Mouse (Mus musculus): Measurements from ENCODE around the gene Gna12. TPM values are rescaled to one million over a fixed set of nuclear protein-coding genes. Genes with fewer than 3 reads are reported as not detected.

Gene Gna12
- total RNA-seq, 2 experiments from 2014 or later = 21.7 to 29.8 TPM

DNA sequence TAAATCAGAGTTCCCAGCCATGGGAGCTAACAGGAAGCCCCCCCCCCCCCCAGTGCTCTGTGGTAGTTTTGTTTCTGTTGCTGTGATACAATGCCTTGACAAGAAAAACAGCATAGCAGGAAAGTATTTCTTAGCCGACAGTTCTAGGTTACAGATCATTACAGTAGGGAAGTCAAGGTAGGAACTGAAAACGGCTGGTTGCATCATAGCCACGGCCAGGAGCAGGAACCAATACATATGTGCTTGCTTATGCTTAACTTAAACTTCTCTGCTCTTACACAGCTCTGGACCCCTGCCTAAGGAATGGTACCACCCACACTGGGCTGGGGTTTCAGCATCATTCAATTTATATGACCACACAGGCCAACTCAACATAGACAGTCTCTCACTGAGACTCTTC lies 96.9 kb downstream of the Gna12 start:
- no peak for TF ChIP-seq CTCF (IDR thresholded peaks at IDR 0.05)
- intact Hi-C loops (cut with DNase I) = no loop called here
- H3K4me3 ChIP-seq = no peak overlapping the region
- H3K27ac ChIP-seq = no peak overlapping the region
- no peak for DNase-seq

DNA sequence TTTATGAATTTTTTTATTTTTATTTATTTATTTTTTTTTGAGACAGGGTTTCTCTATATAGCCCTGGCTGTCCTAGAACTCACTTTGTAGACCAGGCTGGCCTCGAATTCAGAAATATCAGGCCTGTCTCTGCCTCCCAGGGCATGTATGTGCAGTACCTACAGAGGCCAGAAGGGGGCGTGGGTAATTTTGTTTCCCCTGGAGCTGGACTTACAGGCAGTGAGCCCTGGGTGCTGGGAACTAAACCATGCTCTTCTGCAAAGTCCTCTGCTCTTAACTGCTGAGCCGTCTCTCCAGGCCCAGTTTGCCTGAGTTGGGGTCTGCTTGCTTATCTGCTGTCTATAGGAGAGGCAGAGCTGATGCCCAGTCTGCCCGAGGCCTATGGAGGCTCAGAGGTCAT lies 98.0 kb downstream of the Gna12 start:
- Histone ChIP-seq H3K27ac (no peak overlapping the region), H3K4me3 (no peak overlapping the region)
- intact Hi-C loops (cut with DNase I) = no loop called here
- no peak for DNase-seq
- peak; percentile 53 for TF ChIP-seq CTCF (IDR thresholded peaks at IDR 0.05)

DNA sequence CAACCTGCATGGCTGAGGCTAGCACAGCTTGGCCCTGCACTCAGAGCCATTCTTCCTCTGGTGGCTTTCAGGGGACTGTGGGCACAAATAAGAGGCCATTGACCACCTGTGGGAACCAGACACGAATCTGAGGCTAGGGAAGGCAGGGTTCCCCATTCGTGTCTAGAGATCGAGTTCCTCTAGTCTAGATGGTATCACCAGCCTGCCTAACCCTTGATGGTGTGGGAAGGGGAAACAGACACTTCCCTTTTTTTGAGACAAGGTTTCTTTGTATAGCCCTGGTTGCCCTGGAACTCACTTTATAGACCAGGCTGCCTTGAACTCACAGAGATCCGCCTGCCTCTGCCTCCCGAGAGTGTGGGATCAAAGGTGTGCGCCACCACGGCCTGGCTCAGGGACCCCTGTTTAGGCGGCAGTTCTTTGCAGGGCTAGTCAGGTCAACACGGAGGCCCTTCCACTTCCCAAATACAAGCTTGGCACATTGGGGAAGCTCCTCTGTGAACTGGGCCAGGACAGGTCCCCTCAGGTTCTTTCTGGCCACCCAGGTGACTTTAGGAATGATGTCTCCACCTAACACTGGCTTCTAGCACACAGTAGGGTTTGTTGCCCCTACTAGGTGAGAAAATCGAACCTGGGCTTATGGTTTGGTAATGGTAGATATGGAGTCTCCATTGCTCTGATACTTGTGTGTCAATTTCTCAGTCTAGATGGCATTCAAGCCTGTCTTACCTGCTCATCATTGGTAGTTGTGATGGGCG lies 99.0 kb downstream of the Gna12 start:
- intact Hi-C loops (cut with DNase I) = no loop called here
- H3K27ac ChIP-seq = no peak overlapping the region
- TF ChIP-seq CTCF (IDR thresholded peaks at IDR 0.05) = no peak

DNA sequence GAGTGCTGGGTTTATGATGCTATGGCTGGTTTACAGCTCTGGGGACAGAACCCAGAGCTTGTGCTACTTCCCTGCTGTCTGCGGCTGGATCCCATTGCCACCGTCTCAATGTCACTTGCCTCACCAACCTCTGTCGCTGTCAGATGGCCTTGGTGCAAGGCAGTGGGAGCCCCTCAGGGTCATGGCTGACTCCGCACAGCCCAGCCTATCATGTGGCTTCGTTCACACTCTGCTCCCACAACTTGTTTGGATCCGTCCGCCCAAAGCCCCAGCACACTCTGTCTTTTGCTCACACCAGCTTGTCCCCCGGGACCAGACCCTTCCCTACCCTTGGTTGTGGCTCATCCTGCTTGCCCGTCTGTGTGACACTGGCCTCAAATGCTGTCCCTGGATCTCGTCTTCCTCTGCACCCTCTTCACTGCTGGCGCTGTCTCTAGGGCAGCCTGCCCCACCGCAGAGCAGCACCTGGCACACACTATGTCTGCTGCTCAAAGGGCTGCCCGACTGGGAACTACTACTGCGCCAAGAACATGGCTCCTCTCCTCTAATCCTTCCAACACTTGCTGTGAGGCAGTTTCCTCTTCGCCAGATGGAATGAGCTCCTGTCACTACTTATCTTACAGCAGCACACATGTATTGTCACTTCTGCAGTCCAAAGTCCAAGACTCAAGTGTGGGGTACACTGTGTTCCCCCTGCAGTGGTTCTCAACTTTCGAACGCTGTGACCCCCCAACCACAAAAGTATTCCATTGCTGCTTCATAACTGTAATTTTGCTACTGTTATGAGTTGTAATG lies 103.1 kb downstream of the Gna12 start:
- H3K4me3 ChIP-seq = no peak overlapping the region
- no peak for TF ChIP-seq CTCF (IDR thresholded peaks at IDR 0.05)
- intact Hi-C loops (cut with DNase I) = no loop called here
- DNase-seq = no peak
- H3K27ac ChIP-seq = no peak overlapping the region

More for the DNA sequence above, 99.0 kb downstream of the Gna12 start:
- no peak overlapping the region for H3K4me3 ChIP-seq
- DNase-seq = no peak

DNA sequence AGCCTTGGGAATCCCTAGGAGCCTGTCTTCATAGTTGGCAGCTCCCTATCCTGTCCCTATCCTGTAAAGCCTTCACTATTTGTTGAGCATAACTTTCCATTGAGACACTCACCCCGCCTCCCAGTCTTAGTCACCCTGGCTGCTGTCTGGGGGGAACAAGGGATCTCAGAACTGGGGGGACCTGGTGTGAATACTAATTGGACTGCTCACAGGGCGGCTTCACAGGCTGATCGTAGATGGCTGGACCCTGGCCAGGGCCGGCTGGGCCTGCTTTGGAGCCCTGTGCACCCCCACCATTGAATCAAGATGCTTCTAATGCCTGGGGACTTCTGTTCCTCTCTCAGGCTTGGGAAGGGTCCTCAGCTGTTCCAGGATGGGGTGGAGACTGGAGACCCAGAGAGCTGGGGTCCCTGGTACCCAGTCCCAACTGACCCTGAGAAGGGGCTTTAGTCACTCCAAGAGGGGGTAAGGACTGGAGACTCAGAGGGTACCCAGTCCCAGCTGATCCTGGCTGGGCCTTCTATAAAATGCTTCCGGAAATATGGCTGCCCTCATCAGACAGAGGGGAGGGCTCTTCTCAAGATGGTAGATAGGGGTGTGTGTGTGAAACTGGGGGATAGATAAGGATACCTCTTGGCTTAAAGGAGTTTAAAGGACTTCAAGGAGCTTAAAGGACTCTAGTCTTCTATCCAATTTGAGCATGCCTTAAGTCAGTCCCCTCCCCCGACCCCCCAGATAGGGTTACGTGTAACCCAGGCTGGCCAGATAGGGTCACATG lies 104.0 kb downstream of the Gna12 start:
- Histone ChIP-seq H3K27ac (no peak overlapping the region), H3K4me3 (no peak overlapping the region)
- TF ChIP-seq CTCF (IDR thresholded peaks at IDR 0.05) = no peak
- intact Hi-C loops (cut with DNase I) = no loop called here
- no peak for DNase-seq

DNA sequence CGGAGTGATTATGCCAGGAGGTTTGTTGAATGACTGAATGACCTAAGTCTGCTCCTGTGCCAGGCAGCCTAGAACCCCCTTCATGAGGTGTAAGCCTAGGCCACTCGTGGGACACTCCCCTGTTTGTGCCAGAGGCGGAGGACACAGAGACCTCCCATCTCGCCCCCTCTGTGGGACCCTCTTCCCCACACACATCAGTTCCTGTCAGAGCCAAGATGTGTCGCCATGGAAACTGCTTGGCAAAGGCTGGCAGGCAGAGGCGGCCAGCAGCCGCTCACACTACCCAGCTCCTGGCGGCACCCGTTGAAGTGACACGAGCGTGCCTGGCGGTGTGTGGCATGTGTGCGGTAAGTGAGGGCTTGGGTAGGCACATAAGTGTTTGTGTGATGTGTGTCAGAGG lies 106.4 kb downstream of the Gna12 start, which contains the start of gene Amz1:
Gene Amz1, plus strand, starts transcription at position 306 of the 400 bp plus-strand sequence.
- no peak for DNase-seq
- intact Hi-C loops (cut with DNase I) = no loop called here
- H3K4me3 ChIP-seq = no peak within 1 kb of the TSS
- TF ChIP-seq CTCF (IDR thresholded peaks at IDR 0.05) = no peak
- H3K27ac ChIP-seq = no peak within 1 kb of the TSS

DNA sequence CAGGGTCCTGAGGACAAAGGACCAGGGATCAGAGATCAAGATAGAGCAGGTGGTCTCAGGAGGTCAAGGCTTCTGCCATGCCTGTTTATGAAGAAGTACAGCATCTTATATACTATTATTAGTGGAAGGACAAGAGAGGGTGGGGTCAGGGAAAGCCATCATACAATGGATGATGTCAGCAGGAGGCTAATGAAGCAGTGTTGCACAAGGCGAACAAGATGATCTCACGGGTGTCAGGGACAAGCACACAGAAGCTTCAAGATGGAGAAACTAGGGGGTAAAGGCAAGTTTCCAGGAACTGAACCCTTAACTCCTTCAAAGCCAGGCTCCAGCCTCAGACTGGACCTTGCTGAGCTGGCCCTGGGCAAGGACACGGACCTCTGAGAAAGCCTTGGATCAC lies 108.1 kb downstream of the Gna12 start:
- intact Hi-C loops (cut with DNase I) = no loop called here

DNA sequence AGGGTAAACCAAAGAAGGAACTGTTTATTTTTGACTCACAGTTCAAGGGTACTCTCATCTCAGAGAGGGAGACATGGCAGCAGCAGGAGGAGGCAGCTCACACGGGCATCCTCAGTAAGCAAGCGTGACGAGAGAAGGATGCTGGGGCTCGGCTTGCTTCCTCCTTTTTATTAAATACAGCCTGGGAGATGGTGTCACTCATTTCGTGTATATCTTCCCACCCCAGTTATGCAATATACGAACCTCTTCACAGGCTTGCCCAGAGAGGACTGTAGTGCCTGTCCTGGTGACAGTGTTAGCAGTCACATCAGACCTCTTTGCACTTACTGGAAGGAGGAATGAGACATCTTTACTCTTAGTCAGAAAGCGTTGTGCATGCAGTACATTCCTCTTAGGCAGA lies 109.5 kb downstream of the Gna12 start:
- no peak for TF ChIP-seq CTCF (IDR thresholded peaks at IDR 0.05)
- intact Hi-C loops (cut with DNase I) = no loop called here
- Histone ChIP-seq H3K27ac (no peak overlapping the region), H3K4me3 (no peak overlapping the region)
- DNase-seq = no peak

More for the DNA sequence above, 108.1 kb downstream of the Gna12 start:
- no peak for DNase-seq
- no peak for TF ChIP-seq CTCF (IDR thresholded peaks at IDR 0.05)
- Histone ChIP-seq H3K27ac (no peak overlapping the region), H3K4me3 (no peak overlapping the region)

DNA sequence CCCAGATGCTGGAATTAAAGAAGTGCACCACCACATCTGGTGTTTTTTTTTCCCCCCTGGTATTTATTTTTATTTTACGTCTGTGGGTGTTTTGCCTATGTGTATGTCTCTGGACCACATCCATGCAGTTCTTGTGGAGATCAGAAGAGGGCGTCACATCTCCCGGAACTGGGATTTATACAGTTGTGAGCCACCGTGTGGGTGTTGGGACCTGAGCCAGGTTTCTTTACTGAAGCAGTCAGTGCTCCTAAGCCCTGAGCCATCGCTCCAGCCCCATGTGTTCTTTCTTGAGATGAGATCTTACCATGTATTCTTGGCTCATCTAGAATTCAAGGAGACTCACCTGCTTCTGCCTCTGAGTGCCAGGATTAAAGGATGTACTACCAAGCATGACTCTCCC lies 119.2 kb downstream of the Gna12 start:
- no peak for DNase-seq
- peak; percentile 4; the same call in 1 of the 2 replicates for TF ChIP-seq CTCF (IDR thresholded peaks at IDR 0.05)
- Histone ChIP-seq H3K27ac (no peak overlapping the region), H3K4me3 (no peak overlapping the region)
- intact Hi-C loops (cut with DNase I) = no loop called here

DNA sequence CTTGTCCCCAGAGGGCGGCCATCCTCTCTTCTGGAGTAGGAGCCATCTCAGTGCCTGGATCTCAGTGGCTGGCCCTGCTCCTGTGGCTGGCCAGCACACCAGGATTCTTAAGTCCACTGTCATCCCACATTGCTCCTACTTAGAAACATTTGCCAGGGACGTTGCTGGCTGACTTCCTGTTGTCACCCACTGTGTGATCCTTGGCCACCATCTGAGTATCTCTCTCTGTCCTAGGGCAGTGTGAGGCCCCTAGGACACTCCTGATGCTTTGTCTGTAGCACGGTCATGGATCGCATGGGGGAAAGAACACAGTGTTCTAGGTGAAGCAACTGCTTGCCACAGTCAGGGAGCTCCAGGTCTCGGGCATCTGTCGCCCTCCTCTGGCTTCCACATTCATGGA lies 119.9 kb downstream of the Gna12 start:
- intact Hi-C loops (cut with DNase I) = no loop called here

More for the DNA sequence above, 119.9 kb downstream of the Gna12 start:
- no peak for DNase-seq
- no peak for TF ChIP-seq CTCF (IDR thresholded peaks at IDR 0.05)
- no peak overlapping the region for H3K4me3 ChIP-seq
- no peak overlapping the region for H3K27ac ChIP-seq

Other genes starting within 250 kb of the Gna12 start
- 1 to 10 TPM; 3.2 to 6.1 TPM for gene Lfng, start 223.1 kb downstream of the Gna12 start, total RNA-seq (2021)
- 1 to 10 TPM; 4.0 to 4.4 TPM for gene Ttyh3, start 181.4 kb downstream of the Gna12 start, total RNA-seq (2021)
- 1 to 10 TPM; 2.2 to 3.3 TPM for gene Iqce, start 128.1 kb downstream of the Gna12 start, total RNA-seq (2021)
- gene Brat1, start 125.4 kb downstream of the Gna12 start, total RNA-seq (2021) = 1 to 10 TPM; 4.9 to 5.5 TPM
- gene Amz1, start 106.3 kb downstream of the Gna12 start, total RNA-seq (2021) = under 1 TPM in 1 of 2 experiments, not detected in 1; 0.17 TPM
- under 1 TPM; 0.17 to 0.23 TPM for gene Card11, start 170.2 kb upstream of the Gna12 start, total RNA-seq (2021)